Mouse (Mus musculus): Measurements from ENCODE around the gene Aldh16a1. TPM values are rescaled to one million over a fixed set of nuclear protein-coding genes. Genes with fewer than 3 reads are reported as not detected.

Aldh16a1 gene
- total and polyA plus RNA-seq, 3 experiments = 26.9 to 49.8 (median 45.1) TPM

GRCm38 (mm10) chr7:45196994-45197393 lies 42.6 kb upstream of the Aldh16a1 start:
- H3K4me3 ChIP-seq (replicated peaks in 1 of 3; ENCODE audit: low read depth in 2 of 3, low read length in 2 of 3, poor library complexity in 1 of 3) = no peak overlapping the region
- no peak for DNase-seq (ENCODE audit: extremely low read depth)
- H3K9ac ChIP-seq (ENCODE audit: insufficient read depth, low read depth) = no peak overlapping the region

GRCm38 (mm10) chr7:45196176-45196535 lies 41.8 kb upstream of the Aldh16a1 start:
- Histone ChIP-seq H3K9me3 (replicated peaks; ENCODE audit: low read length) (no peaks in the 10 kb centered on the region), H3K4me3 (replicated peaks in 1 of 3; ENCODE audit: low read depth in 2 of 3, low read length in 2 of 3, poor library complexity in 1 of 3) (no peak overlapping the region), H3K79me2 (replicated peaks; ENCODE audit: control insufficient read depth, extremely low read depth, insufficient read depth, poor library complexity, severe bottlenecking) (no peaks in the 10 kb centered on the region), H3K27ac (ENCODE audit: insufficient read depth, low read depth) (no peak overlapping the region), H3K4me1 (ENCODE audit: control insufficient read depth in 1 of 2, insufficient read depth in 2 of 2) (peaks cover 0 to 22% of the 10 kb centered on the region in 2 experiments; a peak in 2 of 4 replicates), H3K9ac (ENCODE audit: insufficient read depth, low read depth) (no peak overlapping the region), H3K4me2 (ENCODE audit: insufficient read depth, low read depth, poor library complexity, severe bottlenecking) (no peak overlapping the region), H3K36me3 (replicated peaks in 1 of 2; ENCODE audit: control insufficient read depth in 1 of 2, insufficient read depth in 1 of 2, low read length in 1 of 2) (no peaks in the 10 kb centered on the region), H3K27me3 (replicated peaks) (peaks cover 70% of the 10 kb centered on the region)
- dilution Hi-C loops (cut with MboI; ENCODE audit: extremely low pct_ligation_motif_present, extremely low pct_unique_long_range_greater_than_20kb, low sequenced_read_pairs) (no loop called here), in situ Hi-C loops (cut with MboI; ENCODE audit: low pct_ligation_motif_present, low pct_unique_long_range_greater_than_20kb, low sequenced_read_pairs) (no loop called here)
- DNase-seq (ENCODE audit: extremely low read depth) = no peak
- no peak for TF ChIP-seq GABPA (IDR thresholded peaks at IDR 0.05; ENCODE audit: insufficient replicate concordance, low read depth, low read length)
- no peak for TF ChIP-seq TCF12 (IDR thresholded peaks at IDR 0.05; ENCODE audit: low read depth, low read length)
- no peak for TF ChIP-seq ZMIZ1 (IDR thresholded peaks at IDR 0.05; ENCODE audit: low read depth, low read length)
- TF ChIP-seq RAD21 (IDR thresholded peaks at IDR 0.05; ENCODE audit: low read depth, low read length) = no peak
- TF ChIP-seq EP300 (IDR thresholded peaks at IDR 0.05; ENCODE audit: low read length) = no peak
- no peak for TF ChIP-seq CTCF (conservative IDR thresholded peaks at IDR 0.05 in 1 of 2, IDR thresholded peaks at IDR 0.05 in 1 of 2; ENCODE audit: low read depth in 2 of 2, low read length in 2 of 2)
- no peak for TF ChIP-seq JUND (conservative IDR thresholded peaks at IDR 0.05; ENCODE audit: low read depth, low read length)
- no peak for TF ChIP-seq ZNF384 (IDR thresholded peaks at IDR 0.05; ENCODE audit: low read depth, low read length)
- TF ChIP-seq E2F4 (IDR thresholded peaks at IDR 0.05; ENCODE audit: insufficient replicate concordance, low read depth, low read length) = no peak
- no peak for TF ChIP-seq POLR2A (IDR thresholded peaks at IDR 0.05; ENCODE audit: low read depth, low read length)
- no peak for TF ChIP-seq MYC (IDR thresholded peaks at IDR 0.05; ENCODE audit: low read depth, low read length)
- TF ChIP-seq ELF1 (IDR thresholded peaks at IDR 0.05; ENCODE audit: low read depth, low read length) = no peak
- no peak for TF ChIP-seq ETS1 (conservative IDR thresholded peaks at IDR 0.05; ENCODE audit: low read depth, low read length)
- no peak for TF ChIP-seq USF1 (IDR thresholded peaks at IDR 0.05; ENCODE audit: low read depth, low read length)
- TF ChIP-seq MAZ (IDR thresholded peaks at IDR 0.05; ENCODE audit: low read depth, low read length) = no peak
- no peak for TF ChIP-seq SIN3A (IDR thresholded peaks at IDR 0.05; ENCODE audit: low read length)
- no peak for TF ChIP-seq USF2 (conservative IDR thresholded peaks at IDR 0.05; ENCODE audit: low read depth, low read length)

More at GRCm38 (mm10) chr7:45196994-45197393, 42.6 kb upstream of the Aldh16a1 start:
- Histone ChIP-seq H3K27ac (ENCODE audit: insufficient read depth, low read depth) (no peak overlapping the region), H3K27me3 (replicated peaks) (peaks cover 65% of the 10 kb centered on the region), H3K4me1 (ENCODE audit: control insufficient read depth in 1 of 2, insufficient read depth in 2 of 2) (peaks cover 0 to 18% of the 10 kb centered on the region in 2 experiments; a peak in 2 of 4 replicates), H3K79me2 (replicated peaks; ENCODE audit: control insufficient read depth, extremely low read depth, insufficient read depth, poor library complexity, severe bottlenecking) (no peaks in the 10 kb centered on the region), H3K9me3 (replicated peaks; ENCODE audit: low read length) (no peaks in the 10 kb centered on the region), H3K4me2 (ENCODE audit: insufficient read depth, low read depth, poor library complexity, severe bottlenecking) (no peak overlapping the region), H3K36me3 (replicated peaks in 1 of 2; ENCODE audit: control insufficient read depth in 1 of 2, insufficient read depth in 1 of 2, low read length in 1 of 2) (no peaks in the 10 kb centered on the region)
- in situ Hi-C loops (cut with MboI; ENCODE audit: low pct_ligation_motif_present, low pct_unique_long_range_greater_than_20kb, low sequenced_read_pairs) = no loop called here
- no peak for TF ChIP-seq GABPA (IDR thresholded peaks at IDR 0.05; ENCODE audit: insufficient replicate concordance, low read depth, low read length)
- TF ChIP-seq ZKSCAN1 (IDR thresholded peaks at IDR 0.05; ENCODE audit: borderline replicate concordance, low read depth, low read length) = no peak
- TF ChIP-seq ELF1 (IDR thresholded peaks at IDR 0.05; ENCODE audit: low read depth, low read length) = no peak
- no peak for TF ChIP-seq CHD2 (IDR thresholded peaks at IDR 0.05; ENCODE audit: low read length)
- no peak for TF ChIP-seq UBTF (IDR thresholded peaks at IDR 0.05; ENCODE audit: low read depth, low read length)
- TF ChIP-seq CTCF (conservative IDR thresholded peaks at IDR 0.05 in 1 of 2, IDR thresholded peaks at IDR 0.05 in 1 of 2; ENCODE audit: low read depth in 2 of 2, low read length in 2 of 2) = no peak
- TF ChIP-seq BHLHE40 (IDR thresholded peaks at IDR 0.05; ENCODE audit: low read depth, low read length) = no peak
- no peak for TF ChIP-seq MAX (IDR thresholded peaks at IDR 0.05; ENCODE audit: low read length)
- TF ChIP-seq JUND (conservative IDR thresholded peaks at IDR 0.05; ENCODE audit: low read depth, low read length) = no peak
- no peak for TF ChIP-seq RAD21 (IDR thresholded peaks at IDR 0.05; ENCODE audit: low read depth, low read length)
- no peak for TF ChIP-seq TBP (conservative IDR thresholded peaks at IDR 0.05; ENCODE audit: low read depth, low read length)
- dilution Hi-C loops (cut with MboI; ENCODE audit: extremely low pct_ligation_motif_present, extremely low pct_unique_long_range_greater_than_20kb, low sequenced_read_pairs) = no loop called here

All from CH12.LX (cell line).